Mouse (Mus musculus): ENCODE measurements around the gene Syn3. TPM values are rescaled to one million over a fixed set of nuclear protein-coding genes. Genes with fewer than 3 reads are reported as not detected.

Syn3 gene
- polyA plus RNA-seq, 2 experiments, result 0.11 to 0.14 TPM

- TF ChIP-seq EP300 (IDR thresholded peaks at IDR 0.05; ENCODE audit: low read depth) (no peak), CTCF (IDR thresholded peaks at IDR 0.05; ENCODE audit: low read depth) (no peak)
- Histone ChIP-seq H3K9ac (replicated peaks) (no peak overlapping the region), H3K36me3 (replicated peaks; ENCODE audit: control insufficient read depth, insufficient read depth, low read depth) (no peaks in the 10 kb centered on the region), H3K27ac (no peak overlapping the region), H3K4me2 (ENCODE audit: low read depth) (no peak overlapping the region), H3K9me3 (ENCODE audit: control insufficient read depth, low read length) (no peaks in the 10 kb centered on the region), H3K27me3 (ENCODE audit: control insufficient read depth, insufficient read depth, low read length) (no peaks in the 10 kb centered on the region), H3K4me3 (ENCODE audit: insufficient read depth in 1 of 2, low read depth in 2 of 2, low read length in 2 of 2) (no peak overlapping the region), H3K4me1 (replicated peaks; ENCODE audit: control insufficient read depth in 2 of 2, insufficient read depth in 2 of 2, low read length in 1 of 2) (no peaks in the 10 kb centered on the region)
- WGBS (ENCODE audit: insufficient replicate concordance), result 33% methylated on average over 3 of the region's 3 CpGs
- DNase-seq (ENCODE audit: low read depth in 3 of 3, low spot score in 3 of 3) (no peak), ATAC-seq (ENCODE audit: insufficient read depth) (no peak)
These were observed 7.2 kb downstream of the Syn3 start for GRCm38 (mm10) chr10:86491316-86492088.

DNA sequence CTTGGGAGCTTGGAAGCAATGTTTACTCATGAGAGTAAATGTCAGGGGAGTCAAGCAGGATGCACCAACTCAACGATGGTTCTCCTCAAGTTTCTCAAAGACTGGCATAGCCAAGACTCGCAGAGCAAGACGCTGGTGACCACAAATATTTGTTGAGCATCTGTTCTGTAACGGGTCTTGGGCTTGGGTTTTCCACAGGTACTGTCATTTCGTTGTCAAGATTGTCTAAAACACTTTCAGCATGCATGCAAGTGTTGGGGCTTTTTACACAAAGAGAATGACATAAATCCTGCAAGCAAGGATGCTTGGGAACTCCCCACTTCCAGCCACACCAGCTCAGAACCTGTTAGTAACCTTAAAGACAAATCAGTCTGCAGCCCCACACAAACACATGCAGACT is 10.2 kb downstream of the Syn3 start:
- Histone ChIP-seq H3K9ac (replicated peaks) (no peak overlapping the region), H3K9me3 (ENCODE audit: control insufficient read depth, low read length) (no peaks in the 10 kb centered on the region), H3K4me2 (ENCODE audit: low read depth) (no peak overlapping the region), H3K4me3 (ENCODE audit: insufficient read depth in 1 of 2, low read depth in 2 of 2, low read length in 2 of 2) (no peak overlapping the region), H3K4me1 (replicated peaks; ENCODE audit: control insufficient read depth in 2 of 2, insufficient read depth in 2 of 2, low read length in 1 of 2) (no peaks in the 10 kb centered on the region), H3K36me3 (replicated peaks; ENCODE audit: control insufficient read depth, insufficient read depth, low read depth) (no peaks in the 10 kb centered on the region), H3K27ac (no peak overlapping the region), H3K27me3 (ENCODE audit: control insufficient read depth, insufficient read depth, low read length) (no peaks in the 10 kb centered on the region)
- TF ChIP-seq CTCF (IDR thresholded peaks at IDR 0.05; ENCODE audit: low read depth) (no peak), EP300 (IDR thresholded peaks at IDR 0.05; ENCODE audit: low read depth) (no peak)
- no peak for ATAC-seq (ENCODE audit: insufficient read depth)
- WGBS (ENCODE audit: insufficient replicate concordance), result 44% methylated on average over 5 of the region's 5 CpGs
- DNase-seq (ENCODE audit: low read depth in 3 of 3, low spot score in 3 of 3), result no peak

DNA sequence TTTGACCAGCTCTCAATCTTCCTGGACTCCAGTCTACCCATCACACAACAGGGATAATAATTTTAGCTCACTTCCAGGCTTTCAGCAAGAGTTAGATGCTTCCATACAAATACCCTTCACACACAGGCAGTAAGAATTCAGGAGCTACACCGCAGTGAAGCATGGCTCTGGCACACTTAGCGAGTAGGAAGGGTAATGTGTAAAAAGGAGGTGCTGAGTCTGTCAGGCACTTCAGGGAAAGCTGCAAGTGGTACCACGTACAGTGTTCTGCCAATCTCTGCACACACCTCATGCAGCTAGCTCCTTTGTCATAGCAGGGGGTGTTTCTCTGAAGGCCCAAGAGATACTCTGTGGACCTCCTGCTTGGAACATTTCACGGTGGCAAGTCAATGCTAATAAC is 12.7 kb downstream of the Syn3 start:
- TF ChIP-seq CTCF (IDR thresholded peaks at IDR 0.05; ENCODE audit: low read depth), result no peak
- no peak for TF ChIP-seq EP300 (IDR thresholded peaks at IDR 0.05; ENCODE audit: low read depth)
- no peak for DNase-seq (ENCODE audit: low read depth in 3 of 3, low spot score in 3 of 3)

GRCm38 (mm10) chr10:86483968-86484367 is 14.7 kb downstream of the Syn3 start:
- 9% methylated on average over 3 of the region's 3 CpGs for WGBS (ENCODE audit: insufficient replicate concordance)
- no peak for DNase-seq (ENCODE audit: low read depth in 3 of 3, low spot score in 3 of 3)
- H3K27me3 ChIP-seq (ENCODE audit: control insufficient read depth, insufficient read depth, low read length), result no peaks in the 10 kb centered on the region
- H3K9ac ChIP-seq (replicated peaks), result no peak overlapping the region
- no peaks in the 10 kb centered on the region for H3K36me3 ChIP-seq (replicated peaks; ENCODE audit: control insufficient read depth, insufficient read depth, low read depth)
- no peak overlapping the region for H3K4me2 ChIP-seq (ENCODE audit: low read depth)
- no peak overlapping the region for H3K27ac ChIP-seq
- H3K4me3 ChIP-seq (ENCODE audit: insufficient read depth in 1 of 2, low read depth in 2 of 2, low read length in 2 of 2), result no peak overlapping the region
- ATAC-seq (ENCODE audit: insufficient read depth), result no peak
- H3K4me1 ChIP-seq (replicated peaks; ENCODE audit: control insufficient read depth in 2 of 2, insufficient read depth in 2 of 2, low read length in 1 of 2), result no peaks in the 10 kb centered on the region
- H3K9me3 ChIP-seq (ENCODE audit: control insufficient read depth, low read length), result no peaks in the 10 kb centered on the region
- TF ChIP-seq CTCF (IDR thresholded peaks at IDR 0.05; ENCODE audit: low read depth), result peak; percentile 74
- no peak for TF ChIP-seq EP300 (IDR thresholded peaks at IDR 0.05; ENCODE audit: low read depth)

More for the DNA sequence above, 12.7 kb downstream of the Syn3 start:
- no peaks in the 10 kb centered on the region for H3K36me3 ChIP-seq (replicated peaks; ENCODE audit: control insufficient read depth, insufficient read depth, low read depth)
- 58% methylated on average over 4 of the region's 4 CpGs for WGBS (ENCODE audit: insufficient replicate concordance)
- H3K27me3 ChIP-seq (ENCODE audit: control insufficient read depth, insufficient read depth, low read length), result no peaks in the 10 kb centered on the region
- no peaks in the 10 kb centered on the region for H3K9me3 ChIP-seq (ENCODE audit: control insufficient read depth, low read length)
- no peak overlapping the region for H3K9ac ChIP-seq (replicated peaks)
- no peak for ATAC-seq (ENCODE audit: insufficient read depth)
- no peak overlapping the region for H3K4me3 ChIP-seq (ENCODE audit: insufficient read depth in 1 of 2, low read depth in 2 of 2, low read length in 2 of 2)
- no peaks in the 10 kb centered on the region for H3K4me1 ChIP-seq (replicated peaks; ENCODE audit: control insufficient read depth in 2 of 2, insufficient read depth in 2 of 2, low read length in 1 of 2)
- no peak overlapping the region for H3K4me2 ChIP-seq (ENCODE audit: low read depth)
- no peak overlapping the region for H3K27ac ChIP-seq

DNA sequence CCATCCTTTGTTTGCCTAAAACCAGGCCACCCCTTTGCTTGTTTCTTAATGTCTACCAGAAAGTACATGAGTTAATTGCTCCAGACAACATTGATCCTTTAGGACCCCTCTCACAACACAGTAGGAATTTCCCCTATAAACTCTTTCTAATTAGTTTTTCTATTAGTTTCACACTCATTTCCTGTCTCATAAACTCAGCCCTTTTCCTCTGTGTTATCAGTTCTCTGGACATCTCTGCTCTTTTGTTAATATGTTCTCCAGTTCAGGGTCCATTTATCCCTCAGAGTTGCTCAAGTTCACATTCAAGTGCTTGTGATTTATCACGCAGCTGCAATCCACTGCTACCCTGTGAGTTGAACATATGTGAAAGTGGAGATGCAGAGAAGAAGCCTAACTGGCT is 16.2 kb downstream of the Syn3 start:
- H3K36me3 ChIP-seq (replicated peaks; ENCODE audit: control insufficient read depth, insufficient read depth, low read depth), result no peaks in the 10 kb centered on the region
- ATAC-seq (ENCODE audit: insufficient read depth) (no peak), DNase-seq (ENCODE audit: low read depth in 3 of 3, low spot score in 3 of 3) (no peak)
- H3K4me3 ChIP-seq (ENCODE audit: insufficient read depth in 1 of 2, low read depth in 2 of 2, low read length in 2 of 2), result no peak overlapping the region
- H3K9me3 ChIP-seq (ENCODE audit: control insufficient read depth, low read length), result no peaks in the 10 kb centered on the region
- TF ChIP-seq CTCF (IDR thresholded peaks at IDR 0.05; ENCODE audit: low read depth), result no peak
- no peak for TF ChIP-seq EP300 (IDR thresholded peaks at IDR 0.05; ENCODE audit: low read depth)
- 57% methylated on average over 1 of the region's 1 CpGs for WGBS (ENCODE audit: insufficient replicate concordance)
- H3K4me1 ChIP-seq (replicated peaks; ENCODE audit: control insufficient read depth in 2 of 2, insufficient read depth in 2 of 2, low read length in 1 of 2), result no peaks in the 10 kb centered on the region
- H3K9ac ChIP-seq (replicated peaks), result no peak overlapping the region
- H3K27ac ChIP-seq, result no peak overlapping the region
- no peak overlapping the region for H3K4me2 ChIP-seq (ENCODE audit: low read depth)
- no peaks in the 10 kb centered on the region for H3K27me3 ChIP-seq (ENCODE audit: control insufficient read depth, insufficient read depth, low read length)
